Comparison of ENCODE assay signal across 29 mouse cellular contexts in the genomic region with DNA sequence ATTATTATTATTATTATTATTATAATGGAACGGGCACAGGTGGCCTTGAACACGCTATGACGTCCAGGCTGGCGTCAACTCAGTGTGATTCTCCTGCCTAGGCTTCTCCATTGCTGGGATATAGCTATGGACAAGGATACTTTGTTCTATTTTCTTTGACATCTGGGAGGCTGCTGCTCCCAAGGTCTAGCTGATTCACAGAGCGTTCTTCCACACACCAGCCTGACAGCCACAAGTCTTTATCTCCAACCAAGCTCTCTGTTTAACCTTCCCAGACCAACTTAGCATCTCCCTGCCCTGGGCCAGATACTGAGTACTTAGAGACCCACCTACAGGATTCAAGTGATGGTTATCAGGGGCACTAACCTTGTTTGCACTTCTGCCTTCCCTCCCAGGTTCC. TPM values are rescaled to one million over a fixed set of nuclear protein-coding genes. Genes with fewer than 3 reads are reported as not detected.
DNase-seq lines count a peak whose midpoint lies in the region; ATAC-seq and TF ChIP-seq lines count a peak whose summit lies in the region.
"Had no signal": no experiment of that assay in that cellular context is flagged by ENCODE, and none has a peak within 500 bp of the region (broad histone marks: within the 10 kb centered on the region; RNA-seq: fewer than 3 reads in every experiment).

No protein-coding gene starts in this region.

- H3K9me3 ChIP-seq in lung, embryonic 14.5 days (ENCODE audit: low read depth, low read length): no peaks in the 10 kb centered on the region
- H3K9me3 ChIP-seq: embryonic facial prominence, embryonic 13.5 days; forebrain, embryonic 10.5 days; forebrain, embryonic 13.5 days; heart, embryonic 12.5 days; heart, embryonic 15.5 days had no signal

- H3K27ac ChIP-seq in lung, embryonic 14.5 days (ENCODE audit: low read depth): peak overlapping the region; percentile 18; the same call in 1 of the 2 replicates
- H3K27ac ChIP-seq: embryonic facial prominence, embryonic 13.5 days; forebrain, embryonic 10.5 days; forebrain, embryonic 13.5 days; gastrocnemius, adult 2 months; heart, embryonic 15.5 days; hindbrain, embryonic 14.5 days; hindbrain, postnatal 0 days had no signal

- H3K9ac ChIP-seq in lung, embryonic 14.5 days: no peak overlapping the region
- H3K9ac ChIP-seq: embryonic facial prominence, embryonic 13.5 days; forebrain, embryonic 13.5 days; heart, embryonic 12.5 days; heart, embryonic 15.5 days; hindbrain, embryonic 14.5 days had no signal

- H3K27me3 ChIP-seq in lung, embryonic 14.5 days (ENCODE audit: insufficient read depth, low read length): no peaks in the 10 kb centered on the region
- H3K27me3 ChIP-seq: embryonic facial prominence, embryonic 13.5 days; forebrain, embryonic 13.5 days; heart, embryonic 12.5 days; heart, embryonic 15.5 days had no signal

- H3K4me1 ChIP-seq in lung, embryonic 14.5 days (ENCODE audit: insufficient read depth): no peaks in the 10 kb centered on the region
- H3K4me1 ChIP-seq: forebrain, embryonic 13.5 days had no signal

- WGBS in lung, embryonic 14.5 days: 76% methylated on average over 5 of the region's 5 CpGs

- ATAC-seq in lung, embryonic 14.5 days (ENCODE audit: insufficient read depth): no peak
- ATAC-seq: CD4-positive, CD25-positive, alpha-beta regulatory T cell, adult 4 months; forebrain, embryonic 13.5 days; forebrain, embryonic 16.5 days; hindbrain, postnatal 0 days; inflammation-experienced regulatory T-cells, adult 6 months had no signal

- peak; percentile 42 for DNase-seq in adrenal gland, postnatal 14 days
- no peak for DNase-seq in adrenal gland, postnatal 10 days
- DNase-seq in lung, embryonic 14.5 days: no peak
- no peak for DNase-seq in lung, postnatal 4 days
- peak; percentile 5 for DNase-seq in thymus, postnatal 14 days
- DNase-seq in thymus, postnatal 36 days: no peak
- DNase-seq in testis, postnatal 14 days (ENCODE audit: low spot score): peak; percentile 50
- no peak for DNase-seq in left cerebral cortex, adult 18-20 months (ENCODE audit: low spot score in 2 of 2)
- DNase-seq: adrenal gland, postnatal 36 days; cerebellum, adult 11 months; cerebellum, adult 2 months; cerebellum, adult 9-11 months; cerebellum, postnatal 25 days; gastrocnemius, adult 2 months; gastrocnemius, postnatal 14 days; heart, adult 11 months; heart, postnatal 10 days; heart, postnatal 36 days had no signal

- no peaks in the 10 kb centered on the region for H3K36me3 ChIP-seq in lung, embryonic 14.5 days (ENCODE audit: insufficient read depth)
- H3K36me3 ChIP-seq: embryonic facial prominence, embryonic 13.5 days; forebrain, embryonic 10.5 days; heart, embryonic 12.5 days; heart, embryonic 15.5 days had no signal

- H3K4me2 ChIP-seq in lung, embryonic 14.5 days: no peak overlapping the region
- H3K4me2 ChIP-seq: embryonic facial prominence, embryonic 13.5 days; forebrain, embryonic 13.5 days; heart, embryonic 12.5 days; heart, embryonic 15.5 days; hindbrain, embryonic 14.5 days had no signal

- TF ChIP-seq CTCF in lung, embryonic 14.5 days (IDR thresholded peaks at IDR 0.05; ENCODE audit: low read depth): no peak

- no peak overlapping the region for H3K4me3 ChIP-seq in lung, embryonic 14.5 days (ENCODE audit: low read depth, low read length)
- H3K4me3 ChIP-seq: embryonic facial prominence, embryonic 13.5 days; forebrain, embryonic 10.5 days; forebrain, embryonic 13.5 days; gastrocnemius, adult 2 months; heart, embryonic 12.5 days; heart, embryonic 15.5 days had no signal

RNA-seq across cellular contexts. Expression of gene Id3, which starts 28.6 kb away (rescaled TPM):
- total RNA-seq in adrenal gland, postnatal 14 days (2021): 91.3 and 98.0 TPM in 2 replicates
- 100 to 1,000 TPM in 1 of 2 experiments, 10 to 100 TPM in 1; 97.2 to 110 TPM for total RNA-seq in adrenal gland, postnatal 10 days (2021)
- 469 and 477 TPM in 2 replicates for polyA plus RNA-seq in lung, embryonic 14.5 days (2014; fragmentation: Nextera tagmentation; extraction: Ambion mirVana)
- total RNA-seq in left cerebral cortex, adult 18-20 months (2021): 10 to 100 TPM; 34.9 to 43.2 TPM
- total RNA-seq: common myeloid progenitor, adult 5-6 weeks had no signal

RNA-seq across cellular contexts. Expression of gene E2f2, which starts 57.4 kb away (rescaled TPM):
- 12.0 and 13.6 TPM in 2 replicates for total RNA-seq in adrenal gland, postnatal 14 days (2021)
- total RNA-seq in adrenal gland, postnatal 10 days (2021): 10 to 100 TPM in 1 of 2 experiments, 1 to 10 TPM in 1; 7.9 to 14.8 TPM
- polyA plus RNA-seq in lung, embryonic 14.5 days (2014; fragmentation: Nextera tagmentation; extraction: Ambion mirVana): 5.5 and 6.5 TPM in 2 replicates
- under 1 TPM; 0.30 to 0.40 TPM for total RNA-seq in left cerebral cortex, adult 18-20 months (2021)

Comparison
In these comparisons a context has a peak if more than half of its experiments do, and no peak if none do; other contexts are left out.
1. DNase-seq: peak in adrenal gland, postnatal 14 days (single experiment), thymus, postnatal 14 days (single experiment) and testis, postnatal 14 days (single experiment); none in adrenal gland, postnatal 10 days (single experiment), lung, embryonic 14.5 days (single experiment), lung, postnatal 4 days (0 of 2), thymus, postnatal 36 days (0 of 2) and left cerebral cortex, adult 18-20 months (0 of 2).